Mouse (Mus musculus) myocyte (in vitro differentiated cells): ENCODE results near the gene Orc2.

Experiments used
- E2F4 ChIP-seq: IDR thresholded peaks from one replicate; pipeline ENCODE4 v1.6.1; 2011; ENCODE audit warnings: mild to moderate bottlenecking, control low read depth, moderate library complexity; ENCODE audit not compliant: insufficient read depth
- MAX ChIP-seq: IDR thresholded peaks from one replicate; pipeline ENCODE4 v1.6.1; 2011; ENCODE audit warnings: low read depth, mild to moderate bottlenecking, control low read depth
- MYOD1 ChIP-seq, 3 experiments: IDR thresholded peaks; one replicate each; pipeline ENCODE4 v1.6.1; 2011; ENCODE audit warnings: control low read depth in 2 of 3, low read depth in 2 of 3, mild to moderate bottlenecking in 2 of 3, moderate library complexity in 1 of 3; ENCODE audit not compliant: insufficient read length in 2 of 3, control insufficient read depth in 1 of 3
- MYOG ChIP-seq, 3 experiments: IDR thresholded peaks; one replicate each; pipeline ENCODE4 v1.6.1; 2011; ENCODE audit warnings: control low read depth in 2 of 3, low read depth in 2 of 3, mild to moderate bottlenecking in 2 of 3; ENCODE audit not compliant: insufficient read length in 2 of 3, control insufficient read depth in 1 of 3, insufficient read depth in 1 of 3
- POLR2A ChIP-seq: IDR thresholded peaks from one replicate; pipeline ENCODE4 v1.6.1; 2011; ENCODE audit warnings: low read depth, mild to moderate bottlenecking, control low read depth, moderate library complexity; ENCODE audit not compliant: insufficient read length
- POLR2AphosphoS2 ChIP-seq: IDR thresholded peaks from one replicate; pipeline ENCODE4 v1.6.1; 2011; ENCODE audit warnings: low read depth, control low read depth; ENCODE audit not compliant: insufficient read length
- REST ChIP-seq: IDR thresholded peaks from one replicate; pipeline ENCODE4 v1.6.1; 2011; ENCODE audit warnings: mild to moderate bottlenecking, control low read depth, moderate library complexity; ENCODE audit not compliant: insufficient read depth, insufficient read length
- TCF12 ChIP-seq: IDR thresholded peaks from one replicate; pipeline ENCODE4 v1.6.1; 2011; ENCODE audit warnings: mild to moderate bottlenecking, control low read depth; ENCODE audit not compliant: poor library complexity, insufficient read depth, severe bottlenecking
- USF1 ChIP-seq: IDR thresholded peaks from one replicate; pipeline ENCODE4 v1.6.1; 2011; ENCODE audit warnings: low read depth, mild to moderate bottlenecking, control low read depth, moderate library complexity

DNA sequence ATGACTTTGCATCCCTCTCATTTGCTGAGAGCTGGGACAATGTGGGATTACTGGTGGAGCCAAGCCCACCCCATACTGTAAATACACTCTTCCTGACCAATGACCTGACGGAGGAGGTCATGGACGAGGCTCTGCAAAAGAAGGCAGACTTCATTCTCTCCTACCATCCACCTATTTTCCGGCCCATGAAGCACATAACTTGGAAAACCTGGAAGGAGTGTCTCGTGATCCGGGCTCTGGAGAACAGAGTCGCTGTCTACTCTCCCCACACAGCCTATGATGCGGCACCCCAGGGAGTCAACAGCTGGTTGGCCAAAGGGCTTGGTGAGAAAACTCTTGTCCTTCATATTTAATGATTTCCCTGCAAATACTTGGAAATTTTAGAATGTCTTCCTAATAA is 57.1 kb downstream of the Orc2 start:
- TF ChIP-seq POLR2A (no peak), TCF12 (no peak), MAX (no peak), USF1 (no peak), REST (no peak), POLR2AphosphoS2 (no peak), E2F4 (no peak), MYOD1 (IDR thresholded peaks at IDR 0.05; ENCODE audit: control insufficient read depth in 1 of 3, insufficient read length in 2 of 3, low read depth in 2 of 3) (no peak), MYOG (IDR thresholded peaks at IDR 0.05; ENCODE audit: control insufficient read depth in 1 of 3, insufficient read depth in 1 of 3, insufficient read length in 2 of 3, low read depth in 2 of 3) (no peak)
